Mouse (Mus musculus): ENCODE measurements around the gene Thsd7a. TPM values are rescaled to one million over a fixed set of nuclear protein-coding genes. Genes with fewer than 3 reads are reported as not detected.
A peak's percentile ranks its signal among the peaks of the same experiment; 100 is the strongest.

Gene Thsd7a
- polyA plus RNA-seq, 1 experiment from 2014 or later = 4.9 TPM

DNA sequence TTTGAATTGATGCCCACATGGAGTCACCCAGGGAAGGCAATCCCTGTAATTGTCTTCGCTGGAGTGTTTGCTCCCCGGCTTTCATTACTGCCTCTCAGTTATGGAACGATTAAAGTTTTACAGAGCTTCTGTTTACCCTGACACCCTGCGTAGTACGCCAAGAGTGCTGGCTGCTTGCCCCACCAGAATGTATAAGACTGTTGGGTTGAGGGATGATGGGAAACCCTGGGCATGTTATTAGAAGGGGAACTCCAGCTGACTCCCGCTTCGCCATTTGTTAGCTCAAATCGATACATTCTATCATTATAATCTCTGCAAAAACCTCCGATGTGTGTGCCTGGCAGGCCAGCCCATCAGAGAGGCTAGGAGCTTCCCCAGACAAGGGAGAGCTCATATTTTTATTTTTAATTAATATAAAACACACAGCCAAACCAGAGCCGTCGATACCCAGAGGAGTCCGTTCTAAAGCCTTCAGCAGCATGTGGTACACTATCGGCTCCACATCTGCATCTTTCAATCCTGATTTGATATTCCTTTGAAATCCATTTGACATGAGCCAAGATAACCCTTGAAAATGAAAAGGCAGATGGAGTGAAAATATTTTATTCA, 142.5 kb downstream of the Thsd7a start:
- Histone ChIP-seq H3K4me3 (ENCODE audit: low read depth, low read length) (no peak overlapping the region), H3K4me1 (ENCODE audit: control insufficient read depth, insufficient read depth, low read length) (no peaks in the 10 kb centered on the region), H3K9ac (replicated peaks; ENCODE audit: low read length) (no peak overlapping the region), H3K27ac (replicated peaks; ENCODE audit: low read depth, low read length) (no peak overlapping the region), H3K9me3 (replicated peaks; ENCODE audit: control insufficient read depth, low read length) (no peaks in the 10 kb centered on the region), H3K36me3 (replicated peaks; ENCODE audit: control insufficient read depth, insufficient read depth, low read depth, low read length) (no peaks in the 10 kb centered on the region), H3K4me2 (ENCODE audit: low read depth, low read length) (no peak overlapping the region), H3K27me3 (ENCODE audit: control insufficient read depth, insufficient read depth, low read length) (no peaks in the 10 kb centered on the region)
- ATAC-seq (replicated peaks; ENCODE audit: insufficient number of reproducible peaks, low FRiP score, low TSS enrichment, low read depth) = no peak
- DNase-seq (ENCODE audit: low spot score) = no peak
- 95% methylated on average over 13 of the region's 13 CpGs for WGBS

DNA sequence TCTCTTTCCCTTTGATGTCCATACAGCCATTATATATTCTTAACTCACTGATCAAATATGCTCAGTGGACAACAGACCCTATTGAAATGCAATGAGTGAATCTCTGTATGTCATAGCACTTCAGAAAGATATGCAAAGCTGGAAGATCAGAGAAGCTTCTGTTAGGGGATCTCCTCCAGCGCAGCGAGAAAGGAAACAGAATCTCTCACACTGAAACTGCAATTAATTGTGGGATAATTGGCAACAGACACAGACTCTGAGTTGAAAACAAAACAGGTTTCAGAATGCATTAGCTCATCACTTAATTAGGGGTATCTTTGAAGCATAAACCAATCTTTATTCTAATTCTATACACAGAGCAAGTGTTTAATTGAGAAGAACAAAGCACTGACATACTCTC, 146.3 kb downstream of the Thsd7a start:
- no peaks in the 10 kb centered on the region for H3K4me1 ChIP-seq (ENCODE audit: control insufficient read depth, insufficient read depth, low read length)
- no peaks in the 10 kb centered on the region for H3K9me3 ChIP-seq (replicated peaks; ENCODE audit: control insufficient read depth, low read length)
- 35% methylated on average over 2 of the region's 2 CpGs for WGBS
- no peaks in the 10 kb centered on the region for H3K36me3 ChIP-seq (replicated peaks; ENCODE audit: control insufficient read depth, insufficient read depth, low read depth, low read length)
- DNase-seq (ENCODE audit: low spot score) (no peak), ATAC-seq (replicated peaks; ENCODE audit: insufficient number of reproducible peaks, low FRiP score, low TSS enrichment, low read depth) (no peak)
- H3K4me3 ChIP-seq (ENCODE audit: low read depth, low read length) = no peak overlapping the region
- no peaks in the 10 kb centered on the region for H3K27me3 ChIP-seq (ENCODE audit: control insufficient read depth, insufficient read depth, low read length)
- H3K4me2 ChIP-seq (ENCODE audit: low read depth, low read length) = no peak overlapping the region
- H3K9ac ChIP-seq (replicated peaks; ENCODE audit: low read length) = no peak overlapping the region
- H3K27ac ChIP-seq (replicated peaks; ENCODE audit: low read depth, low read length) = no peak overlapping the region

DNA sequence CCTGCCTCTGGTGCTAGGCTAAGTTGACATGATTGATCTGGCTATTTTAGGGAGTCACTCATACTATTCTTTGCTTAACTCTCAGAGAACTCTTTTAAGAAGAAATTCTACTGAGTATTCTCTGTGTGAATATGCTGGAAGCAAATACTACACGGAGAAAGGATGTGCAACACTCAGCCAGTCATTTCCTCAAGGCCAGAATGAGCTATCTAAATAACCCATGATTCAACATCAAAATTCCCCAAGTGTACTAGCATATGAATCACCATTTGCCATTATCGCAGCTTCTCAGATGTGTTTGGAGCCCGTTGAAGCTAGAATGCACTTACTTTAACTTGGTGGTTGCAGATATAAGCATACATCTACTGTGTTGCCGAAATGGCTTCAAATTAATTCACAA, 147.0 kb downstream of the Thsd7a start:
- Histone ChIP-seq H3K4me2 (ENCODE audit: low read depth, low read length) (no peak overlapping the region), H3K36me3 (replicated peaks; ENCODE audit: control insufficient read depth, insufficient read depth, low read depth, low read length) (no peaks in the 10 kb centered on the region), H3K27ac (replicated peaks; ENCODE audit: low read depth, low read length) (no peak overlapping the region), H3K9ac (replicated peaks; ENCODE audit: low read length) (no peak overlapping the region), H3K4me3 (ENCODE audit: low read depth, low read length) (no peak overlapping the region), H3K4me1 (ENCODE audit: control insufficient read depth, insufficient read depth, low read length) (no peaks in the 10 kb centered on the region), H3K27me3 (ENCODE audit: control insufficient read depth, insufficient read depth, low read length) (no peaks in the 10 kb centered on the region), H3K9me3 (replicated peaks; ENCODE audit: control insufficient read depth, low read length) (no peaks in the 10 kb centered on the region)
- WGBS = 89% methylated on average over 4 of the region's 4 CpGs
- DNase-seq (ENCODE audit: low spot score) = no peak
- ATAC-seq (replicated peaks; ENCODE audit: insufficient number of reproducible peaks, low FRiP score, low TSS enrichment, low read depth) = no peak

DNA sequence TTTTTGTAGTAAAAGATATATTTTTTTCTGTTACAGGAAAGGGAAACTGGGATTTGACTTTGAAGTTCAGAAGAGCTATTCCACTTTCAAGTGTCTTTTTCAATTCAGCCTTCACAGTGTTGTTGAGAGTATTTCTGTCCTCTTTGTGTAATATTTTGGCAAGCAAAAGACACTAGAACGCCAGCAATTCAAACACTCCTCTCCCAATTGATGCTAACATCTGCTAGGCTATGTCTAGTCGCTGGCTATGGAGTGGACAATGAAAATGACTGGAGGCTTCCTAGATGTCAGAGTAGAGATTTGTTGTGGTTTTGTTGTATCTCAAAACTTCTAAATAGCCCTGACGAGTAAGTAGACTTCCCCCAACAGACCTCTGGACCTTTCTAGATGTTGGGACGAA, 164.8 kb downstream of the Thsd7a start:
- no peak overlapping the region for H3K4me2 ChIP-seq (ENCODE audit: low read depth, low read length)
- H3K9me3 ChIP-seq (replicated peaks; ENCODE audit: control insufficient read depth, low read length) = no peaks in the 10 kb centered on the region
- no peak overlapping the region for H3K27ac ChIP-seq (replicated peaks; ENCODE audit: low read depth, low read length)
- no peak overlapping the region for H3K9ac ChIP-seq (replicated peaks; ENCODE audit: low read length)
- ATAC-seq (replicated peaks; ENCODE audit: insufficient number of reproducible peaks, low FRiP score, low TSS enrichment, low read depth) (no peak), DNase-seq (ENCODE audit: low spot score) (no peak)
- WGBS = 84% methylated on average over 4 of the region's 4 CpGs
- no peak overlapping the region for H3K4me3 ChIP-seq (ENCODE audit: low read depth, low read length)
- no peaks in the 10 kb centered on the region for H3K4me1 ChIP-seq (ENCODE audit: control insufficient read depth, insufficient read depth, low read length)
- no peaks in the 10 kb centered on the region for H3K27me3 ChIP-seq (ENCODE audit: control insufficient read depth, insufficient read depth, low read length)
- no peaks in the 10 kb centered on the region for H3K36me3 ChIP-seq (replicated peaks; ENCODE audit: control insufficient read depth, insufficient read depth, low read depth, low read length)

DNA sequence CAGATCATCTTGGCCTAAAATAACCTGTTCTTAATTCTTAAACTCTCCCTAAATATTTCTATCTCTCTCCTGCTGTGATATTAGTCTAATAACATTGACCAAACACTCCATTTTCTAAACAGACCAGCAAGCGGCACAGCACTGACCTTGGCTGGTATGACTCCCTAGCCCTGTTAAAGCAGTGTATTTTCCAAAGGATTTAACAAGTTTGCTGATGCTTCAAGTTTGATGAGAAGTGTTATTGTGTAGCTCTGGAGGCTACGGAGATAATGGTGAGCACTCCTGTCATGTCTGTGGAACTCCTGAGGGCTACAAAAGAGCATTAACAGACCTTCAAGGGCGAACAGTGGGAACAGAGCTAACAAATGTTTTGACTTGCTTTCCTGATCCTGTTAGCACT, 168.1 kb downstream of the Thsd7a start:
- H3K9ac ChIP-seq (replicated peaks; ENCODE audit: low read length) = no peak overlapping the region
- no peaks in the 10 kb centered on the region for H3K4me1 ChIP-seq (ENCODE audit: control insufficient read depth, insufficient read depth, low read length)
- H3K27me3 ChIP-seq (ENCODE audit: control insufficient read depth, insufficient read depth, low read length) = no peaks in the 10 kb centered on the region
- 62% methylated on average over 3 of the region's 3 CpGs for WGBS
- H3K27ac ChIP-seq (replicated peaks; ENCODE audit: low read depth, low read length) = no peak overlapping the region
- H3K36me3 ChIP-seq (replicated peaks; ENCODE audit: control insufficient read depth, insufficient read depth, low read depth, low read length) = no peaks in the 10 kb centered on the region
- no peaks in the 10 kb centered on the region for H3K9me3 ChIP-seq (replicated peaks; ENCODE audit: control insufficient read depth, low read length)
- H3K4me3 ChIP-seq (ENCODE audit: low read depth, low read length) = no peak overlapping the region
- no peak overlapping the region for H3K4me2 ChIP-seq (ENCODE audit: low read depth, low read length)
- DNase-seq (ENCODE audit: low spot score) (peak; percentile 1), ATAC-seq (replicated peaks; ENCODE audit: insufficient number of reproducible peaks, low FRiP score, low TSS enrichment, low read depth) (no peak)

DNA sequence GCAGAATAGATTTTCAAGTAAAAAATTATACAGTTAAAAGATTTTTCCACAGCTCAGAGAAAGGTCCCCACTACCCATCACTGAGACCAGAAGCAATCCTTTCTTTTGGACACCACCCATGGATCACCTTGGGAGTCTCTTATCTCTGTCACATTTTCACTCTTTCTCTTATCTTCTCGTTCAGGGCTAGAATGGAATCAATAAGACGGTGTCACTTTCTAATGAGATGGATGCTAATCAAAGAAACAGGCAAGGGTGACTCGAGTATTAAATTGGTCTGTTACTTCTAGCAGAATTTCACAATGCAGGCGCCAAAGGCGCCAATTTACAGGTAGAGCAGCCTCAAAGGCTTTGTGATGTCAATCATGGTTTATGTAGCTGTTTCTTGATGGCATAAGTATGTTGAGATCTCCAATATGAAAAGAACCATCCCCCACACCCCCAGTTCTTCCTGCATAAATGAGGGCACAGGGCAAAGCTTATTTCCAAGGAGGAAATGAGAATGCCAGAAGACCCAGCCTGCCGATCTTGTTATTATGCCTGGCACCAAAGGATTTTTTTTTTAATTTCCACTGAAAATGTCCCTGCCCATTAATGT, 173.5 kb downstream of the Thsd7a start:
- Histone ChIP-seq H3K9me3 (replicated peaks; ENCODE audit: control insufficient read depth, low read length) (no peaks in the 10 kb centered on the region), H3K27ac (replicated peaks; ENCODE audit: low read depth, low read length) (no peak overlapping the region), H3K4me1 (ENCODE audit: control insufficient read depth, insufficient read depth, low read length) (no peaks in the 10 kb centered on the region), H3K27me3 (ENCODE audit: control insufficient read depth, insufficient read depth, low read length) (no peaks in the 10 kb centered on the region), H3K4me2 (ENCODE audit: low read depth, low read length) (no peak overlapping the region), H3K36me3 (replicated peaks; ENCODE audit: control insufficient read depth, insufficient read depth, low read depth, low read length) (no peaks in the 10 kb centered on the region), H3K4me3 (ENCODE audit: low read depth, low read length) (no peak overlapping the region), H3K9ac (replicated peaks; ENCODE audit: low read length) (no peak overlapping the region)
- ATAC-seq (replicated peaks; ENCODE audit: insufficient number of reproducible peaks, low FRiP score, low TSS enrichment, low read depth) = no peak
- no peak for DNase-seq (ENCODE audit: low spot score)
- 76% methylated on average over 6 of the region's 6 CpGs for WGBS

DNA sequence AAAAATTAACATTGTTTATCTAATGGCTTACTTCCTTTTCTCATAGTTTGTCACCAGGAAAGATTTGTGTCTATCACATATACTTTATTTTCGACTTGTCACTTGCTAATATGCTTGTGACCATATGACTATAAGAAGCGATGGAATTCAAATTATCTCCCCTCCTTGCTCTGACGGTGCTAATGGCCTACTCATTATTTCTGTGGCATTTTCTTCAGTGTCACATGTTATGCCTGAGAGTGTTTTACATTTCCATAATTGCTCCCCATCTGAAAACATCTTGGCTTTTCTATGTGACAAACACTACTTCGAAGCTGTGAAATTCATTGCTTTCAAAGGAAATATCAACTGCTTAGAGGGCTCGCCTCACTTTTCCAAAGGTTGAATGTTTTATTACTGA, 177.0 kb downstream of the Thsd7a start:
- H3K4me3 ChIP-seq (ENCODE audit: low read depth, low read length) = no peak overlapping the region
- DNase-seq (ENCODE audit: low spot score) (no peak), ATAC-seq (replicated peaks; ENCODE audit: insufficient number of reproducible peaks, low FRiP score, low TSS enrichment, low read depth) (no peak)
- no peaks in the 10 kb centered on the region for H3K4me1 ChIP-seq (ENCODE audit: control insufficient read depth, insufficient read depth, low read length)
- WGBS = 73% methylated on average over 5 of the region's 5 CpGs
- H3K27ac ChIP-seq (replicated peaks; ENCODE audit: low read depth, low read length) = no peak overlapping the region
- H3K9ac ChIP-seq (replicated peaks; ENCODE audit: low read length) = no peak overlapping the region
- H3K4me2 ChIP-seq (ENCODE audit: low read depth, low read length) = no peak overlapping the region
- H3K9me3 ChIP-seq (replicated peaks; ENCODE audit: control insufficient read depth, low read length) = no peaks in the 10 kb centered on the region
- H3K27me3 ChIP-seq (ENCODE audit: control insufficient read depth, insufficient read depth, low read length) = no peaks in the 10 kb centered on the region
- H3K36me3 ChIP-seq (replicated peaks; ENCODE audit: control insufficient read depth, insufficient read depth, low read depth, low read length) = no peaks in the 10 kb centered on the region

DNA sequence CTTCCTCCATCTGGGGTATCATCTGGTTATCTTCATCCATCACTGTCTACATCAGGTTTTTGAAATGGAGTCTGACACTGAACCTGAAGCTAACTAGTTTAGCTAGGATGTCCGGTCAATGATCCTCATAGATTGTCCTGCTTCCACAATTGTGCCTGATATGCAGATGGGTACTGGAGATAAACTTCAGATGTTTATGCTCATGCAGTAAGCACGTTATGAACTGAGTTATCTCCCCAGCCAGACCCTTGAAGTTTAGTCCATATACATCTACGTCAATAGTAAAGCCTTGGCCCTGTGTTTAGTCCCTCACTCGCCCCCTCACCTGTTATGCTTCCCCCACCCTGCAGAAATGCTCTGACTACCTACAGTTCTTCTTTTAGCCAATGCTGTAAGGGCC, 184.1 kb downstream of the Thsd7a start:
- ATAC-seq (replicated peaks; ENCODE audit: insufficient number of reproducible peaks, low FRiP score, low TSS enrichment, low read depth) = no peak
- no peak for DNase-seq (ENCODE audit: low spot score)
- WGBS = 90% methylated on average over 4 of the region's 4 CpGs

More for the DNA sequence above, 184.1 kb downstream of the Thsd7a start:
- Histone ChIP-seq H3K9me3 (replicated peaks; ENCODE audit: control insufficient read depth, low read length) (no peaks in the 10 kb centered on the region), H3K4me1 (ENCODE audit: control insufficient read depth, insufficient read depth, low read length) (no peaks in the 10 kb centered on the region), H3K4me3 (ENCODE audit: low read depth, low read length) (no peak overlapping the region), H3K9ac (replicated peaks; ENCODE audit: low read length) (no peak overlapping the region), H3K36me3 (replicated peaks; ENCODE audit: control insufficient read depth, insufficient read depth, low read depth, low read length) (no peaks in the 10 kb centered on the region), H3K27me3 (ENCODE audit: control insufficient read depth, insufficient read depth, low read length) (no peaks in the 10 kb centered on the region), H3K27ac (replicated peaks; ENCODE audit: low read depth, low read length) (no peak overlapping the region), H3K4me2 (ENCODE audit: low read depth, low read length) (no peak overlapping the region)

Measured in embryonic facial prominence, embryonic 11.5 days (tissue).